Mouse (Mus musculus) kidney, adult 2 months (tissue): ENCODE measurements around the gene Cul9. TPM values are rescaled to one million over a fixed set of nuclear protein-coding genes. Genes with fewer than 3 reads are reported as not detected.
"Not testable (repeated sequence)": the region's sequence is repeated elsewhere in the genome, so short reads cannot be mapped to it uniquely, and the experiment has no call there.

Experiments
- DNase-seq: peaks from one replicate; pipeline ENCODE4 v3.0.0; 2021
- H3K27ac ChIP-seq: fragments of 200-500 bp; 2 replicates; pipeline ENCODE4 v1.5.1; 2012; ENCODE audit warnings: low read depth, low read length, control low read depth, inconsistent platforms; ENCODE audit not compliant: insufficient read depth
- H3K27me3 ChIP-seq: fragments of 200-500 bp; replicated peaks from 2 replicates; pipeline ENCODE4 v1.6.1; 2012; ENCODE audit warnings: mild to moderate bottlenecking, moderate library complexity, low read length, inconsistent platforms; ENCODE audit not compliant: control insufficient read depth, insufficient read depth
- H3K36me3 ChIP-seq: fragments of 200-500 bp; 2 replicates; pipeline ENCODE4 v1.6.1; 2012; ENCODE audit warnings: mild to moderate bottlenecking, moderate library complexity, low read length, inconsistent platforms; ENCODE audit not compliant: control insufficient read depth, insufficient read depth
- H3K4me1 ChIP-seq: fragments of 200-500 bp; 2 replicates; pipeline ENCODE4 v1.6.1; 2011; ENCODE audit warnings: low read length; ENCODE audit not compliant: control insufficient read depth, insufficient read depth
- H3K4me3 ChIP-seq: fragments of 200-500 bp; 2 replicates; pipeline ENCODE4 v1.5.1; 2011; ENCODE audit warnings: mild to moderate bottlenecking, low read depth, low read length, control low read depth; ENCODE audit not compliant: insufficient read depth
- CTCF ChIP-seq: fragments of 200-500 bp; conservative IDR thresholded peaks from 2 replicates; pipeline ENCODE4 v1.5.1; 2011; ENCODE audit warnings: low read depth, mild to moderate bottlenecking, control low read depth, low read length, moderate library complexity, mixed read lengths; ENCODE audit not compliant: insufficient read depth, insufficient read length
- POLR2A ChIP-seq: fragments of 200-500 bp; IDR thresholded peaks from one replicate; pipeline ENCODE4 v1.6.1; 2011; ENCODE audit warnings: low read depth, low read length, control low read depth
- WGBS: fragments of 180-500 bp; shearing (Covaris S2); methylation state at CpG from one replicate; pipeline ENCODE4 v1.1.7; 2018; 5-methylcytosine and 5-hydroxymethylcytosine counted together
- polyA plus RNA-seq: library from polyadenylated mRNA; depleted of rRNA; stranded (reverse); fragments of >200 nt; gene quantifications from 2 replicates; pipeline ENCODE4 v1.2.3, GENCODE M21; 2012

Cul9 gene
- polyA plus RNA-seq, 1 experiment, result 27.0 TPM

- H3K27ac ChIP-seq, result peak overlapping the region; percentile 86
Measured at GRCm38 (mm10) chr17:46503847-46504638, 42.1 kb downstream of the Cul9 start.

GRCm38 (mm10) chr17:46502775-46503174, 43.4 kb downstream of the Cul9 start:
- no peak overlapping the region for H3K4me3 ChIP-seq
- 70% methylated on average over 2 of the region's 2 CpGs for WGBS
- TF ChIP-seq POLR2A (no peak), CTCF (no peak)

More at GRCm38 (mm10) chr17:46503847-46504638, 42.1 kb downstream of the Cul9 start:
- WGBS, result 50% methylated on average over 14 of the region's 14 CpGs
- DNase-seq, result peak; percentile 96
- H3K27me3 ChIP-seq, result no peaks in the 10 kb centered on the region
- H3K4me3 ChIP-seq, result peak overlapping the region; percentile 9; the same call in 1 of the 2 replicates
- H3K36me3 ChIP-seq, result no peaks in the 10 kb centered on the region
- TF ChIP-seq POLR2A, result no peak
- peaks cover 21% of the 10 kb centered on the region for H3K4me1 ChIP-seq

GRCm38 (mm10) chr17:46497956-46498355, 48.2 kb downstream of the Cul9 start:
- peaks cover 7% of the 10 kb centered on the region; the same call in 1 of the 2 replicates for H3K4me1 ChIP-seq
- no peak overlapping the region for H3K27ac ChIP-seq
- H3K4me3 ChIP-seq, result no peak overlapping the region
- H3K27me3 ChIP-seq, result no peaks in the 10 kb centered on the region
- WGBS, result 42% methylated on average over 8 of the region's 8 CpGs
- no peak for TF ChIP-seq CTCF
- TF ChIP-seq POLR2A, result no peak
- peak; percentile 60 for DNase-seq
- no peaks in the 10 kb centered on the region for H3K36me3 ChIP-seq

More at GRCm38 (mm10) chr17:46502775-46503174, 43.4 kb downstream of the Cul9 start:
- H3K27ac ChIP-seq, result peak overlapping the region; percentile 86; the same call in 1 of the 2 replicates
- H3K27me3 ChIP-seq, result no peaks in the 10 kb centered on the region
- no peaks in the 10 kb centered on the region for H3K36me3 ChIP-seq
- peaks cover 23% of the 10 kb centered on the region for H3K4me1 ChIP-seq
- peak; percentile 70 for DNase-seq

GRCm38 (mm10) chr17:46496623-46497434, 49.4 kb downstream of the Cul9 start, which contains the start of gene Dnph1:
Gene Dnph1, plus strand, starts transcription at chr17:46496711.
- H3K4me1 ChIP-seq, result peaks cover 4% of the 10 kb centered on the region; the same call in 1 of the 2 replicates
- H3K27me3 ChIP-seq, result no peaks in the 10 kb centered on the region
- WGBS, result 2% methylated on average over 44 of the region's 44 CpGs
- TF ChIP-seq POLR2A (no peak), CTCF (no peak)
- no peaks in the 10 kb centered on the region for H3K36me3 ChIP-seq
- peak; percentile 91 for DNase-seq
- peak within 1 kb of the TSS; percentile 61 for H3K4me3 ChIP-seq
- H3K27ac ChIP-seq, result no peak within 1 kb of the TSS

- H3K27ac ChIP-seq, H3K27me3 ChIP-seq, H3K4me1 ChIP-seq, H3K36me3 ChIP-seq, DNase-seq, H3K4me3 ChIP-seq: not testable (repeated sequence)
Measured at GRCm38 (mm10) chr17:46496081-46496480, 50.1 kb downstream of the Cul9 start.

- WGBS, result 43% methylated on average over 5 of the region's 5 CpGs
- Histone ChIP-seq H3K27me3 (no peaks in the 10 kb centered on the region), H3K4me3 (no peak overlapping the region), H3K4me1 (peaks cover 4% of the 10 kb centered on the region; the same call in 1 of the 2 replicates), H3K27ac (no peak overlapping the region), H3K36me3 (no peaks in the 10 kb centered on the region)
- DNase-seq, result no peak
- TF ChIP-seq POLR2A, result no peak
- no peak for TF ChIP-seq CTCF
Measured at GRCm38 (mm10) chr17:46495486-46495885, 50.7 kb downstream of the Cul9 start.

GRCm38 (mm10) chr17:46487431-46487830, 58.8 kb downstream of the Cul9 start, which contains the start of gene Ttbk1:
Gene Ttbk1, minus strand, starts transcription at chr17:46487675.
- Histone ChIP-seq H3K27ac (no peak within 1 kb of the TSS), H3K4me1 (no peaks in the 10 kb centered on the region), H3K4me3 (no peak within 1 kb of the TSS), H3K36me3 (no peaks in the 10 kb centered on the region), H3K27me3 (peaks cover 2% of the 10 kb centered on the region; the same call in 1 of the 2 replicates)
- no peak for TF ChIP-seq POLR2A
- no peak for TF ChIP-seq CTCF
- DNase-seq, result no peak
- WGBS, result 1% methylated on average over 41 of the region's 49 CpGs
